Mouse (Mus musculus) thymus, postnatal 0 days (tissue): Measurements from ENCODE around the gene Pdpn. TPM values are rescaled to one million over a fixed set of nuclear protein-coding genes. Genes with fewer than 3 reads are reported as not detected.
"Not testable (repeated sequence)": the region's sequence is repeated elsewhere in the genome, so short reads cannot be mapped to it uniquely, and the experiment has no call there.

Experiments
- DNase-seq: peaks from one replicate; pipeline ENCODE4 v3.0.0-alpha.2; 2015; ENCODE audit warnings: low spot score
- polyA plus RNA-seq: library from polyadenylated mRNA; unstranded; fragments of >200 nt; fragmentation: Nextera tagmentation; extraction: Ambion mirVana; gene quantifications from 2 replicates; pipeline ENCODE4 v1.2.1, GENCODE M21; 2015

Gene Pdpn
- 20.0 and 20.2 TPM in 2 replicates for polyA plus RNA-seq

- DNase-seq: no peak
Measured at GRCm38 (mm10) chr4:143299325-143300070, at the start of gene Pdpn. TSS of gene Pdpn (minus strand) at chr4:143299564.

- DNase-seq: no peak
Measured at GRCm38 (mm10) chr4:143348678-143349077, 49.3 kb upstream of the Pdpn start.

- DNase-seq: not testable (repeated sequence)
Measured at GRCm38 (mm10) chr4:143345491-143345890, 46.1 kb upstream of the Pdpn start.

GRCm38 (mm10) chr4:143341470-143341869 is 42.1 kb upstream of the Pdpn start:
- no peak for DNase-seq

GRCm38 (mm10) chr4:143339808-143340207 is 40.4 kb upstream of the Pdpn start:
- no peak for DNase-seq

GRCm38 (mm10) chr4:143336096-143336495 is 36.7 kb upstream of the Pdpn start:
- no peak for DNase-seq

- no peak for DNase-seq
Measured at GRCm38 (mm10) chr4:143334995-143335394, 35.6 kb upstream of the Pdpn start.

- no peak for DNase-seq
Measured at GRCm38 (mm10) chr4:143334145-143334544, 34.8 kb upstream of the Pdpn start.

GRCm38 (mm10) chr4:143331787-143332186 is 32.4 kb upstream of the Pdpn start:
- no peak for DNase-seq

- no peak for DNase-seq
Measured at GRCm38 (mm10) chr4:143330566-143330965, 31.2 kb upstream of the Pdpn start.

GRCm38 (mm10) chr4:143325625-143325941 is 26.2 kb upstream of the Pdpn start:
- DNase-seq: peak; percentile 59

- DNase-seq: no peak
Measured at GRCm38 (mm10) chr4:143324925-143325624, 25.7 kb upstream of the Pdpn start.

- DNase-seq: no peak
Measured at GRCm38 (mm10) chr4:143324176-143324924, 25.0 kb upstream of the Pdpn start.

GRCm38 (mm10) chr4:143313299-143313698 is 13.9 kb upstream of the Pdpn start:
- DNase-seq: no peak

GRCm38 (mm10) chr4:143311341-143311740 is 12.0 kb upstream of the Pdpn start:
- DNase-seq: peak; percentile 17

GRCm38 (mm10) chr4:143305987-143306772 is 6.8 kb upstream of the Pdpn start:
- no peak for DNase-seq

- DNase-seq: no peak
Measured at GRCm38 (mm10) chr4:143305031-143305430, 5.7 kb upstream of the Pdpn start.

- no peak for DNase-seq
Measured at GRCm38 (mm10) chr4:143302279-143302890, 3.0 kb upstream of the Pdpn start.

- DNase-seq: no peak
Measured at GRCm38 (mm10) chr4:143301875-143302274, 2.5 kb upstream of the Pdpn start.

GRCm38 (mm10) chr4:143301042-143301441 is 1.7 kb upstream of the Pdpn start:
- no peak for DNase-seq
